Mouse (Mus musculus): ENCODE results near the gene Slc35e2.

GRCm38 (mm10) chr4:155606825-155607224, 5.6 kb downstream of the Slc35e2 start:
- TF ChIP-seq CTCF (conservative IDR thresholded peaks at IDR 0.05; ENCODE audit: low read length) (no peak), NANOG (IDR thresholded peaks at IDR 0.05; ENCODE audit: borderline replicate concordance, low read length) (no peak), POU5F1 (IDR thresholded peaks at IDR 0.05; ENCODE audit: borderline replicate concordance, low read length) (no peak)

Measured in E14TG2a.4 (cell line).